ENCODE assay signal across 15 mouse cellular contexts in genomic region chr7:27577589-27577988, GRCm38 (mm10). TPM values are rescaled to one million over a fixed set of nuclear protein-coding genes. Genes with fewer than 3 reads are reported as not detected.
A peak's percentile ranks its signal among the peaks of the same experiment; 100 is the strongest.
DNase-seq lines count a peak whose midpoint lies in the region; ATAC-seq lines count a peak whose summit lies in the region.
"Had no signal": no experiment of that assay in that cellular context is flagged by ENCODE, and none has a peak within 500 bp of the region (broad histone marks: within the 10 kb centered on the region; RNA-seq: fewer than 3 reads in every experiment).

No protein-coding gene starts in this region.

- peak; percentile 69 for ATAC-seq in megakaryocyte, adult 5-6 weeks (ENCODE audit: poor library complexity, severe bottlenecking)
- ATAC-seq in kidney, embryonic 15.5 days (replicated peaks; ENCODE audit: low FRiP score) = no peak
- ATAC-seq in intestine, embryonic 16.5 days = no peak
- ATAC-seq: forebrain, embryonic 15.5 days; Patski had no signal

- peaks cover 20% of the 10 kb centered on the region for H3K4me1 ChIP-seq in brown adipose tissue, adult 24 weeks (ENCODE audit: control insufficient read depth, insufficient read depth, insufficient read length, low read length)
- H3K4me1 ChIP-seq in kidney, embryonic 15.5 days = no peaks in the 10 kb centered on the region
- no peaks in the 10 kb centered on the region for H3K4me1 ChIP-seq in intestine, embryonic 16.5 days (ENCODE audit: control insufficient read depth, insufficient read depth, low read length)
- H3K4me1 ChIP-seq: embryonic facial prominence, embryonic 12.5 days; forebrain, embryonic 15.5 days; heart, embryonic 12.5 days; hindbrain, embryonic 10.5 days; hindbrain, embryonic 15.5 days had no signal

- H3K9ac ChIP-seq in kidney, embryonic 15.5 days = no peak overlapping the region
- no peak overlapping the region for H3K9ac ChIP-seq in intestine, embryonic 16.5 days (ENCODE audit: low read depth, low read length)
- H3K9ac ChIP-seq: embryonic facial prominence, embryonic 12.5 days; forebrain, embryonic 15.5 days; heart, embryonic 12.5 days; hindbrain, embryonic 15.5 days had no signal

- DNase-seq in lung, postnatal 36 days = peak; percentile 9
- no peak for DNase-seq in lung, adult 18-20 months
- DNase-seq in adipocyte (ENCODE audit: low spot score) = no peak

- no peak overlapping the region for H3K4me2 ChIP-seq in kidney, embryonic 15.5 days
- no peak overlapping the region for H3K4me2 ChIP-seq in intestine, embryonic 16.5 days (ENCODE audit: low read depth, low read length)
- H3K4me2 ChIP-seq: embryonic facial prominence, embryonic 12.5 days; forebrain, embryonic 15.5 days; heart, embryonic 12.5 days; hindbrain, embryonic 15.5 days had no signal

- no peaks in the 10 kb centered on the region for H3K27me3 ChIP-seq in kidney, embryonic 15.5 days
- no peaks in the 10 kb centered on the region for H3K27me3 ChIP-seq in intestine, embryonic 16.5 days (replicated peaks; ENCODE audit: control insufficient read depth, insufficient read depth, low read length)
- H3K27me3 ChIP-seq: CH12.LX; embryonic facial prominence, embryonic 12.5 days; forebrain, embryonic 15.5 days; heart, embryonic 12.5 days; hindbrain, embryonic 15.5 days; Patski had no signal

- peak overlapping the region; percentile 56 for H3K27ac ChIP-seq in brown adipose tissue, adult 24 weeks (replicated peaks; ENCODE audit: low read depth, low read length)
- no peak overlapping the region for H3K27ac ChIP-seq in kidney, embryonic 15.5 days
- no peak overlapping the region for H3K27ac ChIP-seq in intestine, embryonic 16.5 days (ENCODE audit: low read length)
- H3K27ac ChIP-seq: embryonic facial prominence, embryonic 12.5 days; forebrain, embryonic 15.5 days; hindbrain, embryonic 10.5 days; hindbrain, embryonic 15.5 days had no signal

- H3K36me3 ChIP-seq in kidney, embryonic 15.5 days = peaks cover 92% of the 10 kb centered on the region
- H3K36me3 ChIP-seq in intestine, embryonic 16.5 days (ENCODE audit: control insufficient read depth, insufficient read depth, low read length) = peaks cover 23% of the 10 kb centered on the region

- no peaks in the 10 kb centered on the region for H3K9me3 ChIP-seq in kidney, embryonic 15.5 days (replicated peaks)
- no peaks in the 10 kb centered on the region for H3K9me3 ChIP-seq in intestine, embryonic 16.5 days (ENCODE audit: control insufficient read depth, low read length)
- H3K9me3 ChIP-seq: embryonic facial prominence, embryonic 12.5 days; forebrain, embryonic 15.5 days; heart, embryonic 12.5 days; hindbrain, embryonic 10.5 days; hindbrain, embryonic 15.5 days had no signal

- WGBS in kidney, embryonic 15.5 days = 91% methylated on average over 6 of the region's 6 CpGs
- 84% methylated on average over 6 of the region's 6 CpGs for WGBS in intestine, embryonic 16.5 days

- no peak overlapping the region for H3K4me3 ChIP-seq in brown adipose tissue, adult 24 weeks (ENCODE audit: insufficient read depth, low read depth, low read length)
- no peak overlapping the region for H3K4me3 ChIP-seq in kidney, embryonic 15.5 days (replicated peaks)
- no peak overlapping the region for H3K4me3 ChIP-seq in intestine, embryonic 16.5 days (ENCODE audit: low read length)
- H3K4me3 ChIP-seq: embryonic facial prominence, embryonic 12.5 days; forebrain, embryonic 15.5 days; heart, embryonic 12.5 days; hindbrain, embryonic 10.5 days; hindbrain, embryonic 15.5 days had no signal

RNA-seq across cellular contexts. Expression of gene Akt2, which starts 13.8 kb away (rescaled TPM):
- polyA plus RNA-seq in brown adipose tissue, adult 24 weeks (2012; ENCODE audit: insufficient read depth, insufficient read length, missing spikeins) = 294 and 321 TPM in 2 replicates
- total RNA-seq in megakaryocyte, adult 5-6 weeks (2015) = 40.2 TPM in 2 replicates
- total RNA-seq in megakaryocyte, adult 5-6 weeks (2017) = 53.8 and 55.7 TPM in 2 replicates
- 97.9 and 106 TPM in 2 replicates for polyA plus RNA-seq in kidney, embryonic 15.5 days (2015; fragmentation: Nextera tagmentation; extraction: Ambion mirVana)
- polyA plus RNA-seq in intestine, embryonic 16.5 days (2015; fragmentation: Nextera tagmentation; extraction: Ambion mirVana) = 58.5 and 60.3 TPM in 2 replicates

RNA-seq across cellular contexts. Expression of gene 2310022A10Rik, which starts 24.6 kb away (rescaled TPM):
- 5.8 and 12.3 TPM in 2 replicates for polyA plus RNA-seq in brown adipose tissue, adult 24 weeks (2012; ENCODE audit: insufficient read depth, insufficient read length, missing spikeins)
- total RNA-seq in megakaryocyte, adult 5-6 weeks (2015) = 9.4 and 9.9 TPM in 2 replicates
- 3.3 and 7.2 TPM in 2 replicates for total RNA-seq in megakaryocyte, adult 5-6 weeks (2017)
- polyA plus RNA-seq in kidney, embryonic 15.5 days (2015; fragmentation: Nextera tagmentation; extraction: Ambion mirVana) = 26.9 and 29.4 TPM in 2 replicates
- 21.5 and 21.8 TPM in 2 replicates for polyA plus RNA-seq in intestine, embryonic 16.5 days (2015; fragmentation: Nextera tagmentation; extraction: Ambion mirVana)

RNA-seq across cellular contexts. Expression of gene Pld3, which starts 24.6 kb away (rescaled TPM):
- polyA plus RNA-seq in brown adipose tissue, adult 24 weeks (2012; ENCODE audit: insufficient read depth, insufficient read length, missing spikeins) = 23.5 and 27.8 TPM in 2 replicates
- total RNA-seq in megakaryocyte, adult 5-6 weeks (2015) = 7.7 and 19.6 TPM in 2 replicates
- total RNA-seq in megakaryocyte, adult 5-6 weeks (2017) = 6.6 and 8.0 TPM in 2 replicates
- 83.1 and 90.5 TPM in 2 replicates for polyA plus RNA-seq in kidney, embryonic 15.5 days (2015; fragmentation: Nextera tagmentation; extraction: Ambion mirVana)
- polyA plus RNA-seq in intestine, embryonic 16.5 days (2015; fragmentation: Nextera tagmentation; extraction: Ambion mirVana) = 65.6 and 73.0 TPM in 2 replicates

RNA-seq across cellular contexts. Expression of gene Hipk4, which starts 54.5 kb away (rescaled TPM):
- polyA plus RNA-seq in brown adipose tissue, adult 24 weeks (2012; ENCODE audit: insufficient read depth, insufficient read length, missing spikeins) = not detected in 2 replicates
- not detected in 2 replicates for total RNA-seq in megakaryocyte, adult 5-6 weeks (2015)
- not detected in 2 replicates for total RNA-seq in megakaryocyte, adult 5-6 weeks (2017)
- polyA plus RNA-seq in kidney, embryonic 15.5 days (2015; fragmentation: Nextera tagmentation; extraction: Ambion mirVana) = 0.39 and 0.92 TPM in 2 replicates
- polyA plus RNA-seq in intestine, embryonic 16.5 days (2015; fragmentation: Nextera tagmentation; extraction: Ambion mirVana) = 0.26 and 0.49 TPM in 2 replicates
- polyA plus RNA-seq: activated CD4-positive, CD25-positive, alpha-beta regulatory T cell, adult 4 months had no signal
